Mouse (Mus musculus) embryonic facial prominence, embryonic 14.5 days (tissue): ENCODE measurements around the gene Cul3. TPM values are rescaled to one million over a fixed set of nuclear protein-coding genes. Genes with fewer than 3 reads are reported as not detected.
A peak's percentile ranks its signal among the peaks of the same experiment; 100 is the strongest.

ENCODE experiments used
- ATAC-seq: fragments of 200-750 bp; cut with Nextera tagmentation; 2 replicates; pipeline ENCODE4 v1.8.0; 2017; ENCODE audit warnings: low read depth, moderate number of reproducible peaks, moderate TSS enrichment
- DNase-seq: peaks from one replicate; pipeline ENCODE4 v3.0.0-alpha.2; 2015; ENCODE audit warnings: low spot score
- H3K27ac ChIP-seq: fragments of 300-500 bp; sonication (generic); replicated peaks from 2 replicates; pipeline ENCODE4 v1.5.1; 2014; ENCODE audit warnings: low read depth, mild to moderate bottlenecking, low read length, moderate library complexity
- H3K27me3 ChIP-seq: fragments of 300-500 bp; sonication (generic); replicated peaks from 2 replicates; pipeline ENCODE4 v1.6.1; 2014; ENCODE audit warnings: low read length; ENCODE audit not compliant: control insufficient read depth, insufficient read depth
- H3K36me3 ChIP-seq: fragments of 300-500 bp; sonication (generic); 2 replicates; pipeline ENCODE4 v1.6.1; 2014; ENCODE audit warnings: low read length, mixed read lengths; ENCODE audit not compliant: control insufficient read depth, insufficient read depth
- H3K4me1 ChIP-seq: fragments of 300-500 bp; sonication (generic); 2 replicates; pipeline ENCODE4 v1.6.1; 2014; ENCODE audit warnings: antibody characterized with exemption, low read length; ENCODE audit not compliant: control insufficient read depth, insufficient read depth
- H3K4me2 ChIP-seq: fragments of 300-500 bp; sonication (generic); 2 replicates; pipeline ENCODE4 v1.6.1; 2014; ENCODE audit warnings: low read depth, mild to moderate bottlenecking, low read length, moderate library complexity, mixed read lengths
- H3K4me3 ChIP-seq: fragments of 300-500 bp; sonication (generic); 2 replicates; pipeline ENCODE4 v1.5.1; 2014; ENCODE audit warnings: low read depth, mild to moderate bottlenecking, low read length
- H3K9ac ChIP-seq: fragments of 300-500 bp; sonication (generic); 2 replicates; pipeline ENCODE4 v1.6.1; 2014; ENCODE audit warnings: low read depth, mild to moderate bottlenecking, low read length, moderate library complexity, mixed read lengths
- H3K9me3 ChIP-seq: fragments of 300-500 bp; sonication (generic); 2 replicates; pipeline ENCODE4 v1.6.1; 2016; ENCODE audit warnings: low read length; ENCODE audit not compliant: control insufficient read depth
- WGBS: fragments of 180-500 bp; shearing (Covaris S2); extraction: QIAGEN DNeasy Blood & Tissue Kit; methylation state at CpG from one replicate; pipeline ENCODE4 v1.1.7; 2014; 5-methylcytosine and 5-hydroxymethylcytosine counted together
- polyA plus RNA-seq: library from polyadenylated mRNA; unstranded; fragments of >200 nt; fragmentation: Nextera tagmentation; extraction: Ambion mirVana; gene quantifications from 2 replicates; pipeline ENCODE4 v1.2.1, GENCODE M21; 2014

The Cul3 gene
- polyA plus RNA-seq, 1 experiment from 2014 or later = 63.4 TPM

DNA sequence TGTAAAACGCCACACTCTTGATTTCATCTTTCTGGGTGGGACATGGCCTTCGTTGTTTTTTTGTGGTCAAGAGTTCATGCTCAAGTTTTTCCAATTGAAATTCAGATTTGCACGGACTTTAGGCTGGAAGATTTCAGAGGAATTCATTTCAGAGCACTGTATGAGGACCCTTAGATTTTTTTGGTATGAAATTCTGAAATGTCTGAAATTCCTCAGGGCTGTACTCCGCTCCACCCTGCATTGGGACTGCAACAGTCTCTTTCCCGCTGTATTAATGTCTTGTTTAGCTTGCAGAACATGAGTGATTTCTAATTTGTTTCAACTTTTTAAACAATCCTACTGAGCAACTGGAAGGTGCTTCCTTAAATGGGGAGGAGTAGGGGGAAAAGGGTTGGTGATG, 90.0 kb downstream of the Cul3 start:
- peaks cover 3% of the 10 kb centered on the region; the same call in 1 of the 2 replicates for H3K4me1 ChIP-seq
- H3K9ac ChIP-seq = no peak overlapping the region
- H3K4me2 ChIP-seq = no peak overlapping the region
- no peaks in the 10 kb centered on the region for H3K9me3 ChIP-seq
- DNase-seq (no peak), ATAC-seq (no peak)
- H3K27ac ChIP-seq = no peak overlapping the region
- H3K27me3 ChIP-seq = no peaks in the 10 kb centered on the region
- 56% methylated on average over 5 of the region's 5 CpGs for WGBS
- H3K36me3 ChIP-seq = no peaks in the 10 kb centered on the region
- H3K4me3 ChIP-seq = no peak overlapping the region

DNA sequence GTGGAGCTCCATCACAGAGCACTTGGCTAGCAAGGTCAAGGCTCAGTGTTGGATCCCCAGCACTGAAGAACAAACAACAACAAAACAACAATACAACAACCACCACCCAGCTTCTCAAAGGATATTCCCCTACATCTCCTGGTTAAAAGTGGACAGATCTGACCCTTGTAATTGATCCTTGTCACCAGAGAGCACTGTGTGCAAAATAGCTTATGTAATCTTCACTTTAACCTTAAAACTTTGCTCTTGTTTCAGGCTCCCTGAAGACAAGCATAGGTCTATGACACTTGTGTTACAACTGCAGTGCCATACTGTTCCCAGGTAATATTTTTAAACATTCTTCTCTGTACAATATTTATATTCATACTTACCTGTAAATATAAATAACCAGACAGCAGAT, 93.1 kb downstream of the Cul3 start:
- Histone ChIP-seq H3K27me3 (no peaks in the 10 kb centered on the region), H3K9me3 (no peaks in the 10 kb centered on the region), H3K4me3 (no peak overlapping the region), H3K4me2 (no peak overlapping the region), H3K27ac (no peak overlapping the region), H3K4me1 (peaks cover 3% of the 10 kb centered on the region; the same call in 1 of the 2 replicates), H3K9ac (no peak overlapping the region), H3K36me3 (no peaks in the 10 kb centered on the region)
- no peak for DNase-seq
- ATAC-seq = no peak

DNA sequence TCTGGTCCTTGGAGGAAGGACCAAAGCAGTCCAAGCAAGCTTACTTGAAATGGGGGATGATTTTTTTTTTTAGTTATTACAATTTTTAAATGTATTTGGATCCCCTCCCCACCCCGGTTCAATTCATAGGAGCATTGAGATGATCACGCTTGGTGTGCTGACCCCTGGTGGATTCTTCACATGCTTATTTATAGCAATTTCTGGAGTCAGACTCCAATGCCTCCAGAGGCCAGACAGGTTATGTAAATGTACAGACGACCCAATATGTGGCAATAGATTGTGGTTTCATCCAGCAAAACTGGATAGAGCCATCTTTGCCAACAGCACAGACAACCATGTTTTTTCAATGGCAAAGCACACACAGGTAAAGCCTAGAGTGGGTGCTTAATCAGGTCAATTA, 96.2 kb downstream of the Cul3 start:
- Histone ChIP-seq H3K27me3 (no peaks in the 10 kb centered on the region), H3K9me3 (no peaks in the 10 kb centered on the region), H3K4me3 (no peak overlapping the region), H3K36me3 (no peaks in the 10 kb centered on the region), H3K4me2 (no peak overlapping the region), H3K27ac (no peak overlapping the region), H3K4me1 (no peaks in the 10 kb centered on the region), H3K9ac (no peak overlapping the region)
- DNase-seq (no peak), ATAC-seq (no peak)
- WGBS = 64% methylated on average over 3 of the region's 3 CpGs

DNA sequence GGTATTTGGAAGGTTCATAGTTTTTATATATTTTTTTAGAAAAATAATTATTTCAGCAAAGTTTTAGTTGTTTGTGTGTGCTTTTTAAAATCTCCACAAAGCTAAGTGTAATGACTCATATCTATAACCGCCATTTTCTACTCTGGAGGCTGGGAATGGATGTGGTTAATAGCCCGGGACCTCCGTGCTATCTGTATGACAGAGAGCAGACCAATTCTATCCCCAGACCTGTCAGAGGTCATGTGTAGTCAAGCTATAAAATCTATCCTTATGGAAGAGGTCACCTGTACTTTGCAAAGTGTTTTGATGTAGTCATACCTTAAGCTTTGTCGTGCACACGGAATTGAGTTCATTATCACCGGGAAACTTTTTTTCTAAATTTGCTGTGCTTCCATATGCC, 98.7 kb downstream of the Cul3 start:
- Histone ChIP-seq H3K9me3 (no peaks in the 10 kb centered on the region), H3K4me2 (no peak overlapping the region), H3K4me1 (no peaks in the 10 kb centered on the region), H3K4me3 (no peak overlapping the region), H3K27me3 (no peaks in the 10 kb centered on the region), H3K27ac (no peak overlapping the region), H3K9ac (no peak overlapping the region), H3K36me3 (no peaks in the 10 kb centered on the region)
- ATAC-seq (no peak), DNase-seq (no peak)
- WGBS = 92% methylated on average over 6 of the region's 6 CpGs

DNA sequence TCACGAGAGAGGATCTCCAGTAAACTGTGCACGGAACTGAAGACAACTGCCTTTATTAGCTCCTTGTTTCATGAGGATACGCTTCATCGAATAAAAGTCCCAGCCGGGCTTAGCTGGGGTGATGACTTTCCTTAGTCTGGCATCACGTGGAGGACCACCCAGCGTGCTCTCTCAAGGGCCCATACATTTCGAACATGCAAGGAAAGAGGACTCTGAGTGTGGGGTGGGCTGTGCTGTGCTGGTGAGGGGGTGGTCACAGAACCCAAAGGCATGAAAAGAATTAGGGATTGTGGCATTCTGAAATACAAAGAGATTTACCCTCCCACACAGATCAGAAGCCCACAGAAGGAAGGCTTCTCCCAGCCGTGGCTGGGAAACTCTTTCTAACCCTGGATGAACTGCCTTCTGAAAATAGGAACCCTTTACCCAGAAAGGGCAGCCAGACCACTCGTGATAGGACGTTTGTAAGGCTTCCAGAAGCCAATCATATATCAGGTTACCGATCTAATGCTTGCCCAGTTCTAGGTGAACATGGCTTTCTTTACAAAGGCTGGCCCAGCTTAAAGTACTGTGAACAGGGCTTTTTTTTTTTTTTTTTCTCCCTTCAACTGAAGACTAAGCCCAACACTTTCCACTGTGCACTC, 100.1 kb downstream of the Cul3 start:
- peak; percentile 60 for DNase-seq
- no peak overlapping the region for H3K4me3 ChIP-seq
- no peak overlapping the region for H3K9ac ChIP-seq
- no peaks in the 10 kb centered on the region for H3K27me3 ChIP-seq
- H3K27ac ChIP-seq = no peak overlapping the region
- H3K36me3 ChIP-seq = no peaks in the 10 kb centered on the region
- H3K9me3 ChIP-seq = no peaks in the 10 kb centered on the region
- ATAC-seq = peak; percentile 53
- no peak overlapping the region for H3K4me2 ChIP-seq
- H3K4me1 ChIP-seq = no peaks in the 10 kb centered on the region
- WGBS = 23% methylated on average over 12 of the region's 12 CpGs

DNA sequence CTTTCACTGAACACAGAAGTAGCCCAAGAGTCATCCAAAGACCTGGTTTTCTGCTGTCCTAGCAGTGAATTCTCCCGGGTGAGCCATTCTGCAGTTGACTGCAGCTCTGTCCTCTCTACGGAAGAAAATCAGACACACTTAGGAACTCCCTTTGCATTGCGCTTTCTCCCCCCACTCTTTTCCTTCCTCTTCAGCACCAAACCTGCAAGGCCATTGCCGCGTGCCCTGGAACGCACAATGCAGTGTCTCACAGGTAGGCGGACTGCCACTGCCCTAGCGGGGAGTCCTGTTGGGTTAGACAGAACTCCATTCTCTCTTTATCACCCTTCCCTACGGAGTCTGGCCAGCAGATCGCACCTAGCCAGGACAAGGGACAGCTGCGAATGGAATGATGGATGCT, 100.8 kb downstream of the Cul3 start:
- 81% methylated on average over 11 of the region's 11 CpGs for WGBS
- ATAC-seq (no peak), DNase-seq (no peak)
- Histone ChIP-seq H3K36me3 (no peaks in the 10 kb centered on the region), H3K4me2 (no peak overlapping the region), H3K4me1 (no peaks in the 10 kb centered on the region), H3K27ac (no peak overlapping the region), H3K9me3 (no peaks in the 10 kb centered on the region), H3K27me3 (no peaks in the 10 kb centered on the region), H3K4me3 (no peak overlapping the region), H3K9ac (no peak overlapping the region)

DNA sequence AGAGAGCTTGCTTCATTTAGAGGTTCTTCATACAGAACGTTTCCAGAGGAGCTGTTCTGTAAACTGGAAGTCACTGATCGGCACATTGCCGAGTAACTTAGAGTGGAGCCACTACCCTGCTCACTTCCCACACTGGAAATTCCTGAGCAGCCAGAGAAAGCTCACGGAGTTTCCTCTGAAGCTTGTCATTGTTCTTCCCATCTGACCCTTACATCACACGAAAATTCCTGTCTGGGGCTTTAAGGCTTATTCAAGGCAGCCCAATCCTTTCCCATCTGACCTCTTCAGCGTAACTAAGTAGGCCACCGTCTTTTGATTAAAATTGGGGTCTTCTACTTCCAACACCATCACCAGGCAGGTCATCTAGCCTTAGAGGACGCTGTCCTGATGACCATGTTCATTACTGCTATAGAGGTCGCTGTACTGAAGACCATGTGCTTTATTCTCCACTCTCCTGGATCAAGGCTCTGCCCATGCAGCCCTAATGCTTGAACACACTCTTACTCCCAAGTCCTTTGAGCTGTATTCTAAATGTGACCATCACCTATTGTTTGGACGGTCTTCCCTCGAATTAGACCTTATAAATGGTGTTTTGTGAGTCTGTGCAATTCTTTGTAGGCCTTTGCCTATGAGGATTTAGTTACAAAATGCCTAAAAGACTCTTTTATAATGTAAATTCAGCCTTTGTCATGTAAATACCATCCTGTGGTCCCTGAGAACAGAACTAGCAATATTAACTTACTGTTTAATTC, 103.2 kb downstream of the Cul3 start:
- H3K27ac ChIP-seq = no peak overlapping the region
- ATAC-seq = no peak
- H3K9ac ChIP-seq = no peak overlapping the region
- H3K36me3 ChIP-seq = no peaks in the 10 kb centered on the region
- no peaks in the 10 kb centered on the region for H3K27me3 ChIP-seq
- H3K4me2 ChIP-seq = no peak overlapping the region
- no peaks in the 10 kb centered on the region for H3K9me3 ChIP-seq
- DNase-seq = no peak
- 63% methylated on average over 11 of the region's 11 CpGs for WGBS
- no peak overlapping the region for H3K4me3 ChIP-seq
- no peaks in the 10 kb centered on the region for H3K4me1 ChIP-seq

DNA sequence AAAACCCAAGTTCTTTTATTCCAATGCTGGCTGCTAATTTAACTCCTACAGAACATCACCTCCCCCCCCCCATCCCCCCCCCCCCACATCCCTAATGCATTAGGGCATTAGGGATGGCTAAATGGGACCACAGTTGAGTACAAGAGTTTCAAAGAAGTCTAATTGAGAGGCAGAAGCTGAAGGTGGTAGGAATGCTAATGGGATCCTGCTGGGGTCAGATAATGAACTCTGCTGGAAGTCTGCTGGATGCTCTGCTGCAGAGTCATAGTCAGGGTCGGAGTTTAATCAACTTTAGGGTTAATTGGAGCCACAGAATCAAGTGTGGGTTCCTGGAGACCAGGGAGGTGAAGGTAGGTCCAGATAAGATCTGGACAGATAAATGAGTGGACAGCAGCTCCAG, 104.2 kb downstream of the Cul3 start:
- ATAC-seq (no peak), DNase-seq (no peak)
- Histone ChIP-seq H3K9ac (no peak overlapping the region), H3K36me3 (no peaks in the 10 kb centered on the region), H3K27ac (no peak overlapping the region), H3K4me3 (no peak overlapping the region), H3K9me3 (no peaks in the 10 kb centered on the region), H3K4me2 (no peak overlapping the region), H3K27me3 (no peaks in the 10 kb centered on the region), H3K4me1 (no peaks in the 10 kb centered on the region)
- WGBS = 8% methylated on average over 1 of the region's 1 CpGs

DNA sequence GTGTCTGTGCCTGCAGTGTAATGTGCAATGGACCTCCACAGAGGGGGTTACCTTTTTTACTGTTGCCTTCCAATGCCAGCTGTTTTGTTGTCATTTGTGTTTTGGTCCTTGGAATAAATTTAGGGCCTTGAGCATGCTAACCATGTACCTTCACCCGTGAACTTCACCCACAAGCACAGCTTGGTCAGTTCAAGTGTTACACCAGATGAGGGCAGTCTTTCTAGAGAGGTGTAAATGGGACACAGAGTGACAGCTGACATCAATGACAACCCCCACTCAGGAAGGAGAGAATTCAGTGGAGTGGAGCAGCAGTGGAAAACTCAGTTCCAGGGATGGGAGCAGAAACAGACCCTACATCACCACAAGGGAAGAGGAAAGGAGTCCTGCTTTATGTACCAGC, 109.7 kb downstream of the Cul3 start:
- ATAC-seq (no peak), DNase-seq (no peak)
- WGBS = 76% methylated on average over 1 of the region's 1 CpGs
- Histone ChIP-seq H3K4me3 (no peak overlapping the region), H3K4me1 (no peaks in the 10 kb centered on the region), H3K9ac (no peak overlapping the region), H3K27me3 (no peaks in the 10 kb centered on the region), H3K4me2 (no peak overlapping the region), H3K9me3 (no peaks in the 10 kb centered on the region), H3K36me3 (no peaks in the 10 kb centered on the region), H3K27ac (no peak overlapping the region)
